Mouse (Mus musculus) embryonic facial prominence, embryonic 14.5 days (tissue): Measurements from ENCODE around the gene Wwp2. TPM values are rescaled to one million over a fixed set of nuclear protein-coding genes. Genes with fewer than 3 reads are reported as not detected.

Experiments
- ATAC-seq: fragments of 200-750 bp; cut with Nextera tagmentation; 2 replicates; pipeline ENCODE4 v1.8.0; 2017; ENCODE audit warnings: low read depth, moderate number of reproducible peaks, moderate TSS enrichment
- DNase-seq: peaks from one replicate; pipeline ENCODE4 v3.0.0-alpha.2; 2015; ENCODE audit warnings: low spot score
- H3K27ac ChIP-seq: fragments of 300-500 bp; sonication (generic); replicated peaks from 2 replicates; pipeline ENCODE4 v1.5.1; 2014; ENCODE audit warnings: low read depth, mild to moderate bottlenecking, low read length, moderate library complexity
- H3K27me3 ChIP-seq: fragments of 300-500 bp; sonication (generic); replicated peaks from 2 replicates; pipeline ENCODE4 v1.6.1; 2014; ENCODE audit warnings: low read length; ENCODE audit not compliant: control insufficient read depth, insufficient read depth
- H3K36me3 ChIP-seq: fragments of 300-500 bp; sonication (generic); 2 replicates; pipeline ENCODE4 v1.6.1; 2014; ENCODE audit warnings: low read length, mixed read lengths; ENCODE audit not compliant: control insufficient read depth, insufficient read depth
- H3K4me1 ChIP-seq: fragments of 300-500 bp; sonication (generic); 2 replicates; pipeline ENCODE4 v1.6.1; 2014; ENCODE audit warnings: antibody characterized with exemption, low read length; ENCODE audit not compliant: control insufficient read depth, insufficient read depth
- H3K4me2 ChIP-seq: fragments of 300-500 bp; sonication (generic); 2 replicates; pipeline ENCODE4 v1.6.1; 2014; ENCODE audit warnings: low read depth, mild to moderate bottlenecking, low read length, moderate library complexity, mixed read lengths
- H3K4me3 ChIP-seq: fragments of 300-500 bp; sonication (generic); 2 replicates; pipeline ENCODE4 v1.5.1; 2014; ENCODE audit warnings: low read depth, mild to moderate bottlenecking, low read length
- H3K9ac ChIP-seq: fragments of 300-500 bp; sonication (generic); 2 replicates; pipeline ENCODE4 v1.6.1; 2014; ENCODE audit warnings: low read depth, mild to moderate bottlenecking, low read length, moderate library complexity, mixed read lengths
- H3K9me3 ChIP-seq: fragments of 300-500 bp; sonication (generic); 2 replicates; pipeline ENCODE4 v1.6.1; 2016; ENCODE audit warnings: low read length; ENCODE audit not compliant: control insufficient read depth
- WGBS: fragments of 180-500 bp; shearing (Covaris S2); extraction: QIAGEN DNeasy Blood & Tissue Kit; methylation state at CpG from one replicate; pipeline ENCODE4 v1.1.7; 2014; 5-methylcytosine and 5-hydroxymethylcytosine counted together
- polyA plus RNA-seq: library from polyadenylated mRNA; unstranded; fragments of >200 nt; fragmentation: Nextera tagmentation; extraction: Ambion mirVana; gene quantifications from 2 replicates; pipeline ENCODE4 v1.2.1, GENCODE M21; 2014

Wwp2 gene
- polyA plus RNA-seq, 1 experiment from 2014 or later = 77.8 TPM

DNA sequence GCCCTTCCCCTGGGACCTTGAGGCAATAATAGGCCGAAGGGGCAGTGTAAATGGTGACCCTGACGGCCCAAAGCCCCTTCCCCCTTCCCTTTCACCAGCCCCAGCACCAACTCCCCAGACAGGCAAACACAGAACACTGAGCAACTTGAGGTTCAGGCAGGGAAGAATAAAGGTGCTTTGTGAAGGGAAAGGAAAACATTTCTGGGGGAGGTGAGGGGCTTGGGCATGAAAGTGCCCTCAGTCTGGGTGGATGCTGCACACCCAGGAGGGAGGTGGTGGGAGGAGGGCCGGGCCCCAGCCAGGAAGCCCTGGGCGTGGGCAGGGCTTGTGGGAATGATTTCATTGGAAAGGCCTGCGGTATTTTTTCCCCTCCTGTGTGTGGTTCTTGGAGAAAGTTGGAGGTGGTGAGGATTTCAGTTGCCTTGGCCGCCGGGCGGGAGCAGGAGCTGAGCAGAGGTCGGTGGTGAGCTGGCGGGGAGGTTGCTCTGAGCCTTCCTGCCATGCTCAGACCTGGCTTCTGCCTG is 108.5 kb downstream of the Wwp2 start:
- Histone ChIP-seq H3K4me2 (peak overlapping the region; percentile 46), H3K27ac (peak overlapping the region; percentile 94), H3K4me1 (peaks cover 30% of the 10 kb centered on the region), H3K9me3 (no peaks in the 10 kb centered on the region), H3K27me3 (no peaks in the 10 kb centered on the region), H3K36me3 (peaks cover 23% of the 10 kb centered on the region), H3K4me3 (peak overlapping the region; percentile 37), H3K9ac (peak overlapping the region; percentile 65)
- DNase-seq (peak; percentile 91), ATAC-seq (peak; percentile 86)
- 27% methylated on average over 10 of the region's 10 CpGs for WGBS

DNA sequence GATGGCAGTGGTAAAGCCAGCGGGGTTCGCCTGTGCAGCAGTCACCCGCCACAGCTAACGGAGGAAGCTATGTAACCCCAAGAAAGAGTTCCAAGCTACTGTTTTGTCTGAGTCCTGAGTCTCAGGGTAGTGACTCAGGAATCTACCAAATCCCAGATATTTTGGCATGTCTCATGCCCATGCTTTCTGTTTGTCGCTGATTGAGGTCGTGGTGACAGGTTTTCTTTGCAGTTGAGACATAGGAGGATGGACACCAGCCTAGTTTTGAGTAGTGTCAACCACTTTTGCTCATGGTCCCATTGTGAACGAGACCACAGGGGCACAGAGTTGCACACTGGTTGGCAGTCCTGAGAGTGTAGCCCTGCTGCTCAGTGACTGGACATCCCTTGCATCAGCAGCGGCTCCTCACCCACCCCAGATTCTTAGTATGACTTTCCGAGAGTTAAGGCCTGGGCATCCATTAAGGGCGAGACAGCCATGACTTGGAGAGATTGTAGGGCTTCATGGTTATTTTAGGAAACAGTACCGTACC is 109.5 kb downstream of the Wwp2 start:
- peak overlapping the region; percentile 37 for H3K4me3 ChIP-seq
- H3K27me3 ChIP-seq = no peaks in the 10 kb centered on the region
- DNase-seq (no peak), ATAC-seq (no peak)
- WGBS = 85% methylated on average over 11 of the region's 11 CpGs
- H3K9me3 ChIP-seq = no peaks in the 10 kb centered on the region
- peak overlapping the region; percentile 46 for H3K4me2 ChIP-seq
- peak overlapping the region; percentile 65 for H3K9ac ChIP-seq
- peak overlapping the region; percentile 94 for H3K27ac ChIP-seq
- H3K36me3 ChIP-seq = peaks cover 33% of the 10 kb centered on the region
- H3K4me1 ChIP-seq = peaks cover 30% of the 10 kb centered on the region

DNA sequence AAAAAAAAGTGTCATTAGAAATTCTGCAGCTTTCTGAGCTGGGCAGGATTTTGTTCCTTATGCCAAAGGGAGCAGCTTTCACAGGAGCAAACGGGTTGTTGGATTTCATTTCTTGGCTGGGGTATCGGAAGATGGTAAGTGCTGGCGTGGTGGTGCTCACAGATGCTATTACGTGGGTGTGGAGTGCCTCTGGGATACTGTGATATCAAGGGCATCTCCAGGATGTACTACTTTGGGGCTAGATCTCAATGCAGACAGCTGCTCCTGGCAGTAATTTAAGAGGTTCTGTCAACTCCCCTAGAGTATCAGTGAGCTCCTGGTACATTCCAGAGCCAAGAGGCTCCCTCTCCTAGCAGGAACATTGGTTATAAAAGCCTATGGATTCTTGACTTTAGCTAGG is 110.0 kb downstream of the Wwp2 start:
- ATAC-seq = no peak

DNA sequence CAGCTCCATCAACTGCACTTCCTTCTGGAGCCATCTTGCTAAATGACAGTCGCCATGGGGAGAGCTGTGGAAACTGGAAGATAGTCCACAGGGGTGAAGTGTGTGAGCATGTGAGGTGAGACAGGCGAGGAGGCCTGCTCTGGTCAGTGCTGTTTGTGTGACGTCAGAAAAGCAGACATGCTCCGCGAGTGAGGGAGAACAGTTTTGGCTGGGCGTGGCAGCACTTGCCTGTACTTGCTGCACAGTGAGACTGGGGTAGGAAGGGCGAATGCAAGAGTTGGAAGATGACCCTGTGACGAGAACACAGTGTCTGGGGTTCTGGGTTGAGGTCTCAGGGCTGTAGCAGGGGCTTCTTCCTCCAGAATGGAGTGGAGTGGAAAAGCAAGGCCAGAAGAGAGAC is 110.7 kb downstream of the Wwp2 start:
- H3K4me2 ChIP-seq = peak overlapping the region; percentile 46
- peak overlapping the region; percentile 65 for H3K9ac ChIP-seq
- H3K9me3 ChIP-seq = no peaks in the 10 kb centered on the region
- H3K27ac ChIP-seq = peak overlapping the region; percentile 94
- peak; percentile 28 for DNase-seq
- H3K4me3 ChIP-seq = peak overlapping the region; percentile 37
- 62% methylated on average over 8 of the region's 8 CpGs for WGBS
- H3K27me3 ChIP-seq = no peaks in the 10 kb centered on the region
- H3K36me3 ChIP-seq = peaks cover 44% of the 10 kb centered on the region
- peaks cover 27% of the 10 kb centered on the region for H3K4me1 ChIP-seq
- no peak for ATAC-seq

More for the DNA sequence above, 110.0 kb downstream of the Wwp2 start:
- H3K4me2 ChIP-seq = peak overlapping the region; percentile 46
- WGBS = 63% methylated on average over 4 of the region's 4 CpGs
- H3K9ac ChIP-seq = peak overlapping the region; percentile 65
- peak overlapping the region; percentile 94 for H3K27ac ChIP-seq
- H3K4me3 ChIP-seq = peak overlapping the region; percentile 37
- peaks cover 30% of the 10 kb centered on the region for H3K4me1 ChIP-seq
- no peak for DNase-seq
- no peaks in the 10 kb centered on the region for H3K9me3 ChIP-seq
- H3K27me3 ChIP-seq = no peaks in the 10 kb centered on the region
- peaks cover 38% of the 10 kb centered on the region for H3K36me3 ChIP-seq

DNA sequence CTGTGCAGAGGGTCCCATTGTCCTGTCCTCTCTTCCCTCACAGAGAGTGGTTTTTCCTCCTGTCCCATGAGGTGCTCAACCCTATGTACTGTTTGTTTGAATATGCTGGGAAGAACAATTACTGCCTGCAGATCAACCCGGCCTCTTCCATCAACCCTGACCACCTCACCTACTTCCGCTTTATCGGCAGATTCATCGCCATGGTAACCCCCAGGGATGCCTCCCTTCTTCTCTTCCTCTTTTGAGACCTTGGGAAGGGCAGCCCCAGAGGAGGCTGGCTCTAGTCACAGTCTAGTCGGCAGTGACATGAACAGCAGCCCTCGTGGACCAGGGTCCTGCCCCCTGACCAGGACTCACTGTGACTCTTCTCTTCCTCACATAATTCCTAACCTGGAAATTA is 116.1 kb downstream of the Wwp2 start:
- peak overlapping the region; percentile 53 for H3K27ac ChIP-seq
- H3K9me3 ChIP-seq = no peaks in the 10 kb centered on the region
- H3K36me3 ChIP-seq = peaks cover 82% of the 10 kb centered on the region
- WGBS = 65% methylated on average over 6 of the region's 6 CpGs
- H3K27me3 ChIP-seq = no peaks in the 10 kb centered on the region
- DNase-seq (no peak), ATAC-seq (no peak)
- H3K4me1 ChIP-seq = no peaks in the 10 kb centered on the region
- H3K4me3 ChIP-seq = no peak overlapping the region
- peak overlapping the region; percentile 65 for H3K9ac ChIP-seq
- peak overlapping the region; percentile 46 for H3K4me2 ChIP-seq

DNA sequence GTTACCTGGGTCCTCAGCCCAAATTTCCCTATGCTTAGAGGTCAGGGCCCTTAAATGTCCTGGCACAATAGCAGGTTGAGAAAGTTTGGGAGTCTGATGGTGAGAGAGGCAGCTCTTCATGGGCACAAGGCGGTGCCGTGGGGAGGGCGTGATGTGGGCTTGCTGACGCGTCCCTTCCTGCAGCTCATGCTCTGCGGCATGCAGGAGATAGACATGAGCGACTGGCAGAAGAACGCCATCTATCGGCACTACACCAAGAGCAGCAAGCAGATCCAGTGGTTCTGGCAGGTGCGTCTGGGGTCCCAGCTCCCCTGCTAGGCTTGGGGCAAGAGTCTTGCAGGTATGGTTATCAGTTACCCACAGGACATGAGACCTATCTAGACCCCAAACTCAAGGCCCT is 119.1 kb downstream of the Wwp2 start:
- H3K4me3 ChIP-seq = no peak overlapping the region
- H3K9me3 ChIP-seq = no peaks in the 10 kb centered on the region
- H3K27ac ChIP-seq = peak overlapping the region; percentile 55; the same call in 1 of the 2 replicates
- peak overlapping the region; percentile 37 for H3K9ac ChIP-seq
- H3K36me3 ChIP-seq = peaks cover 75% of the 10 kb centered on the region
- H3K27me3 ChIP-seq = no peaks in the 10 kb centered on the region
- WGBS = 86% methylated on average over 10 of the region's 10 CpGs
- DNase-seq (no peak), ATAC-seq (no peak)
- peak overlapping the region; percentile 7; the same call in 1 of the 2 replicates for H3K4me2 ChIP-seq
- no peaks in the 10 kb centered on the region for H3K4me1 ChIP-seq

DNA sequence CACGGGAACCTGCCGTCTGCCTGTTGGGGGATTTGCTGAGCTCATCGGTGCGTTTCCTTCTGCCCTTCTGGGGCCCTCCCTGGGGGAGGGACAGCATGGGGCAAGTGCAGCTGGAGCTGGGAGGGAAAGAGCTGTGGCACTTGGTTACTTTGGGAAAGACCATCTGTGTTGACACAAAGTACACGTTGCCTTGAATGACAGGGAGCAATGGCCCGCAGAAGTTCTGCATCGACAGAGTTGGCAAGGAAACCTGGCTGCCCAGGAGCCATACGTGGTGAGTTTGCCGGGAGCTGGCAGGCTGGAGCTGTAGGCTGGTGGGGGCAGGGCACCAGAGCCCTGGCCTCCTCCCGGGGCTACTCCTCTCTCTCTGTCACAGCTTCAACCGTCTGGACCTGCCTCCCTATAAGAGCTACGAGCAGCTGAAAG is 120.4 kb downstream of the Wwp2 start:
- no peaks in the 10 kb centered on the region for H3K9me3 ChIP-seq
- no peak overlapping the region for H3K9ac ChIP-seq
- ATAC-seq = no peak
- H3K27me3 ChIP-seq = no peaks in the 10 kb centered on the region
- H3K4me2 ChIP-seq = no peak overlapping the region
- no peak overlapping the region for H3K4me3 ChIP-seq
- no peaks in the 10 kb centered on the region for H3K4me1 ChIP-seq
- DNase-seq = peak; percentile 34
- 49% methylated on average over 12 of the region's 12 CpGs for WGBS
- peak overlapping the region; percentile 52 for H3K27ac ChIP-seq
- H3K36me3 ChIP-seq = peaks cover 62% of the 10 kb centered on the region

DNA sequence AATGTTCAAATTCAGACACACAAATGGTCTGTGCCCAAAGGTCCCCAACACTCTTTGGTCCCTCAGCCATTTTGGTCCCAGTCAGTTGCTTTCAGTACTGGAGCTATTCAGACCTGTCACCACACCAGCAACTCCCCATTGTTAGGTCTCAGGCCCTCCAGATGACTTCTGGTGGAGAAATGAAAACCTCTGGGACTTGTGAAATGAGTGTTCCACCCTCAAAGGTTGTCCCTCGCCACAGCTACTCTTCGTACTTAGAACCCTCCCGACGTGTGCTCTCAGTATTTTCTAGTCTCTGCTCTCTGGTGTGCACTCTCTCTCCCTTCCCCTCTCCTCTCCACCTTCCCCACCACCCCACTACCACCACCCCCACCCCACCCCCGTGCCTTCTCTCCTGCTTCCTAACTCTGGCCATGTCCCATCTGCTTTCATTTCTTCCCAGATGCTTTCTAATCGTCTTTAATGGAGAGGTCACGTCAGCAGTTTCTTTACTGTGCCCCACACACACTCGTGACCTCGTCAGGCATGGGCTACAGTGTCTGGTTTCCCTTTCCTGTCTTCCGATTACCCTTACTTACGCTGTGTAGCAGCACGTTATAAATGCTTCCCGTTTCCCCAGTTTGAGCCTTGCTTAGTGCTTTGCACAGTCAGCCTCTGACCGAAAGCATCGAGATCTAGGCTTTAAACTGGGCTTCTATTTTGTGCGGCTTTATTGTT is 124.8 kb downstream of the Wwp2 start:
- Histone ChIP-seq H3K4me2 (peak overlapping the region; percentile 44), H3K27ac (peak overlapping the region; percentile 19), H3K4me1 (no peaks in the 10 kb centered on the region), H3K36me3 (peaks cover 26% of the 10 kb centered on the region), H3K9me3 (no peaks in the 10 kb centered on the region), H3K4me3 (peak overlapping the region; percentile 7), H3K27me3 (no peaks in the 10 kb centered on the region), H3K9ac (peak overlapping the region; percentile 46; the same call in 1 of the 2 replicates)
- WGBS = 25% methylated on average over 16 of the region's 16 CpGs
- DNase-seq (peak; percentile 55), ATAC-seq (peak; percentile 45)
